Mouse (Mus musculus): ENCODE results near the gene Elac2. TPM values are rescaled to one million over a fixed set of nuclear protein-coding genes. Genes with fewer than 3 reads are reported as not detected.

Gene Elac2
- polyA plus RNA-seq, 1 experiment from 2014 or later = 21.9 TPM

DNA sequence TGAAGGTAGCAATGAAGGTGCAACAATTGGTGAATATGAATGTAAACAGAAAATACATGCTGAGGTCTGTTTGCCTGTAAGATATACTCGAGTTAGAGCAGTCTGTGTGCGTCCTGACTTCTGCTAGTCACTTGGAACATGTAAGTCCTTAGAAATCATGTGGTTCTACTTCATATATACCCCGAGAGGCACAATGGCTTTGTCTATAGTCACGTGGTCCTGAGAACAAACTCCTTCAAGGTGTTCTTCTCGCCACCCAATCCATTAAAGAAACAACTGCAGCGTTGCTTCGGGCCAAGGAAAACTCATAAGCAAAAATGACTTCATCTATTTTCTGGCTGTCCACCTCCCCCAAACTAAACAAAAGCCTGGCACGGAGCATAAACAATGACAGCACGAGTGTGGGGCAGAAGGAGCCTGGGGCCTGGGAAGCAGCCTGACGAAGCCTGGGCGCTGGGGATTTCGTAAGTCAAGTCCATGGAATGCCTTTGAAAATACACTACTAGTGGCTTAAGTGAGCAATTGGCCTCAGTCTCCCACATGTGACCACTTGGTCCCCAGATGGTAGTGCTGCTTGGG is 60.8 kb downstream of the Elac2 start:
- Histone ChIP-seq H3K4me1 (replicated peaks; ENCODE audit: control insufficient read depth, insufficient read depth, low read length) (peaks cover 22% of the 10 kb centered on the region), H3K27me3 (ENCODE audit: control insufficient read depth, insufficient read depth, low read depth, low read length) (no peaks in the 10 kb centered on the region), H3K4me2 (ENCODE audit: low read depth, low read length) (peak overlapping the region; percentile 36), H3K9ac (ENCODE audit: low read length) (no peak overlapping the region), H3K4me3 (ENCODE audit: low read length) (0 out of 2 replicates have a peak overlapping the region, but pooled peaks have one; percentile 6), H3K9me3 (ENCODE audit: control insufficient read depth, low read length) (no peaks in the 10 kb centered on the region), H3K27ac (ENCODE audit: low read length) (peak overlapping the region; percentile 54), H3K36me3 (ENCODE audit: control insufficient read depth, insufficient read depth, low read length) (peaks cover 2% of the 10 kb centered on the region; the same call in 1 of the 2 replicates)
- 21% methylated on average over 12 of the region's 12 CpGs for WGBS
- ATAC-seq (ENCODE audit: low read depth) = peak; percentile 84

DNA sequence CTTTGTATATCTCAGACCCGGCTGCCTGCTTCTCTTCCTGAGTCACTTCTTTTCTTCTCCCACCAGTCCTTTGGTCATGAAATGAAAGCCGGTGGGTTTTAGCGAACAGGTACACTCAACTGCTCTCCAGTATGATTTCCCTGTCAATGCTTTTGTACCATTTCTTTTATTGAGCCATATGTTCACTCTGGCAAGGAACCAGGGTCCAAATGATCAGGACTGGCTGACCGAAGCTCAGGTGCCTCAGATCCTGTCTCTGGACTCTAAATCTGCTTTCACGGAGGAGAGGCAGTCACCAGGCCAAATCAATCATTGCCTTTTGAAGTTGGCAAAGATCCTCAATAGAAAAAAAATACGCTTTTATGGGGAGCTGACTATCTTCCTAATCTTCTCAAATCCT is 61.7 kb downstream of the Elac2 start:
- Histone ChIP-seq H3K9me3 (ENCODE audit: control insufficient read depth, low read length) (no peaks in the 10 kb centered on the region), H3K27ac (ENCODE audit: low read length) (no peak overlapping the region)
- WGBS = 74% methylated on average over 6 of the region's 6 CpGs

DNA sequence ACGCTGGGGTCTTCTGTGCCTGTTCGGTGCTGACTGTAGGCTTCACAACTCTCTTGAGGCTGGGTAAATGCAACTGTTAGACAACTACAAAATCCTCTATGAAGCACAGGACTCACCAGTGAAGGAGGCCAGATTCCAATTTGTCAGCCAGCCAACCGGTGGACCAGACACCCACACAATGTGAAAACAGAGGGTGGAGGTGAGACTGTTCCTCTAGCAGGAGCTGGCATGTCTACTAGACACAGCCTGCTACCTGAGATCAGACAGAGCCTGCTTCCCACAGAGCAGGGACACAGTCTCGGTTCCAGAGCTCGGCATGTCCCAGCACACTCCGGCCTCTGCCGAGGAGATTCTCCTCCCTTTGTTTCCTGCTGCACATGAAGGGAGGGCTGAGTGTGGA is 70.3 kb downstream of the Elac2 start:
- 75% methylated on average over 7 of the region's 7 CpGs for WGBS
- Histone ChIP-seq H3K9ac (ENCODE audit: low read length) (no peak overlapping the region), H3K4me1 (replicated peaks; ENCODE audit: control insufficient read depth, insufficient read depth, low read length) (no peaks in the 10 kb centered on the region), H3K36me3 (ENCODE audit: control insufficient read depth, insufficient read depth, low read length) (no peaks in the 10 kb centered on the region), H3K4me3 (ENCODE audit: low read length) (no peak overlapping the region), H3K4me2 (ENCODE audit: low read depth, low read length) (no peak overlapping the region), H3K27ac (ENCODE audit: low read length) (no peak overlapping the region), H3K9me3 (ENCODE audit: control insufficient read depth, low read length) (no peaks in the 10 kb centered on the region), H3K27me3 (ENCODE audit: control insufficient read depth, insufficient read depth, low read depth, low read length) (no peaks in the 10 kb centered on the region)
- no peak for ATAC-seq (ENCODE audit: low read depth)

More for the DNA sequence above, 61.7 kb downstream of the Elac2 start:
- Histone ChIP-seq H3K9ac (ENCODE audit: low read length) (no peak overlapping the region), H3K4me2 (ENCODE audit: low read depth, low read length) (no peak overlapping the region), H3K4me1 (replicated peaks; ENCODE audit: control insufficient read depth, insufficient read depth, low read length) (peaks cover 22% of the 10 kb centered on the region), H3K4me3 (ENCODE audit: low read length) (no peak overlapping the region), H3K36me3 (ENCODE audit: control insufficient read depth, insufficient read depth, low read length) (peaks cover 2% of the 10 kb centered on the region; the same call in 1 of the 2 replicates), H3K27me3 (ENCODE audit: control insufficient read depth, insufficient read depth, low read depth, low read length) (no peaks in the 10 kb centered on the region)
- ATAC-seq (ENCODE audit: low read depth) = no peak

DNA sequence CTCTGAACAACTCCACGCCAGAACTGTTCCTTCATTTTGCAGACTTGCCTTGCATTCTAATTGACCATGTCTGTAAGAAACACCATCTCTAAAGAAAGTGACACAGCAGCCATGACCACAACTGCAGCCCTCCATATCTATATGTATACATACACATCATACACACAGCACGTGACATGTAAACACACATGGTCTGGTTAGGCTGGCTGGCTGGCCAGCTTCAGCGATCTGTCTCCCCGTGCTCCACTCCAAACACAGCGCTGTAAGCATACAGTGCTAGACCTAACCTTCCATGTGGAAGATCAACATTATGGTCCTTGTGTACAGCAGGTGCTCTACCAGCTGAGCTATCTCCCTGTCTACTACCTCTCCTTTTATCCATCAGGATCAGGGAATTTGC is 72.0 kb downstream of the Elac2 start:
- Histone ChIP-seq H3K4me2 (ENCODE audit: low read depth, low read length) (no peak overlapping the region), H3K27ac (ENCODE audit: low read length) (no peak overlapping the region), H3K9me3 (ENCODE audit: control insufficient read depth, low read length) (no peaks in the 10 kb centered on the region), H3K9ac (ENCODE audit: low read length) (no peak overlapping the region), H3K27me3 (ENCODE audit: control insufficient read depth, insufficient read depth, low read depth, low read length) (no peaks in the 10 kb centered on the region), H3K4me1 (replicated peaks; ENCODE audit: control insufficient read depth, insufficient read depth, low read length) (no peaks in the 10 kb centered on the region), H3K4me3 (ENCODE audit: low read length) (no peak overlapping the region), H3K36me3 (ENCODE audit: control insufficient read depth, insufficient read depth, low read length) (no peaks in the 10 kb centered on the region)
- peak; percentile 76; the same call in 1 of the 2 replicates for ATAC-seq (ENCODE audit: low read depth)
- WGBS = 52% methylated on average over 5 of the region's 5 CpGs

Other genes with a start within 250 kb of the Elac2 start
- gene 1700086D15Rik, start 180.9 kb downstream of the Elac2 start, polyA plus RNA-seq (2015; fragmentation: Nextera tagmentation; extraction: Ambion mirVana) = 0.14 and 0.19 TPM in 2 replicates
- gene Arhgap44, start 183.9 kb downstream of the Elac2 start, polyA plus RNA-seq (2015; fragmentation: Nextera tagmentation; extraction: Ambion mirVana) = 16.4 and 18.3 TPM in 2 replicates

Data from lung, embryonic 16.5 days (tissue).